Mouse (Mus musculus) cerebellum, adult 2 months (tissue): ENCODE results near the gene Kalrn.

Experiments used
- CTCF ChIP-seq: fragments of 200-500 bp; IDR thresholded peaks from 2 replicates; pipeline ENCODE4 v1.5.1; 2011; ENCODE audit warnings: low read depth, mild to moderate bottlenecking, control low read depth, low read length, moderate library complexity, borderline replicate concordance; ENCODE audit not compliant: insufficient read depth
- POLR2A ChIP-seq: fragments of 200-500 bp; IDR thresholded peaks from 2 replicates; pipeline ENCODE4 v1.6.1; 2011; ENCODE audit warnings: low read length, control low read depth, borderline replicate concordance; ENCODE audit not compliant: insufficient read depth

GRCm38 (mm10) chr16:33996030-33996429 is 577.3 kb downstream of the Kalrn start:
- TF ChIP-seq POLR2A, result no peak
- TF ChIP-seq CTCF, result peak; percentile 82
